Mouse (Mus musculus): ENCODE data around the gene Csmd2. TPM values are rescaled to one million over a fixed set of nuclear protein-coding genes. Genes with fewer than 3 reads are reported as not detected.

The Csmd2 gene
- polyA plus RNA-seq, 1 experiment from 2014 or later = 0.16 TPM

DNA sequence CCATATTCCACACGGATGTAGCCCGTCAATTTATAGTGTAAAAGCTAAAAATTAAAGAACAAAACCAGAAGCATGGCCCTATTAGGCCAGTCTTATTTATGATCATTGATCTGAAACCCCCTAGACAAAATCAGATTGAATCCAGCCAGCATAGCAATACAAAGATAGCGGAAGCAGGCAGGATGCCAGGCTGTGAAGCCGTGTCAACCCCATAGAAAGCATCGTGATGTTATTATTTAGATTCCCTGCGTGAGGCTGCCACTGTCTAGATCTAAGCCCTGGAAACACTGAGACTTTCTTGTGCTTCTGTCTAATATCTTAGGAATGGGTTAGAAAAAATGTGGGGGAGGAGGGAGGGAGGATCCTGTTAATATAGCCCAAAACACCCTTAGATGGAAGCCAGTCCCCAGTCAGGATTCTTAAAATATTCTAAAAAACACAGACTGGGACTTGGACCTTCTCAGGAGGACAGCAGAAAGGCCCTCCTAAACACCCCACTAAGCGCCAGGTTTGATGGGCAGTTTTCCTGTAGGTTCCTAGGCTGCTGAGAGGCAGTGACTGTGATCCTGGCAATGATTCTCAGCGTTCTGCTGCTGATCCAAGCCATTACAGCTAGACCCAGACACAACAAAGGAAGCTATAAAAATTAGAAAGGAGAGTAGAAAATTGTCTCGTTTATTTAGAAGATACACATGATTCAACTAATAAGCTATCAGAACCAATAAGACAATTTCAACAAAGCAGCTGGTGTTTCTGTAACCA, 419.6 kb downstream of the Csmd2 start:
- ATAC-seq (ENCODE audit: low FRiP score, low TSS enrichment) (no peak), DNase-seq (ENCODE audit: low spot score) (no peak)
- Histone ChIP-seq H3K4me3 (ENCODE audit: low read depth, low read length) (no peak overlapping the region), H3K27me3 (ENCODE audit: control insufficient read depth, insufficient read depth, low read length) (no peaks in the 10 kb centered on the region), H3K36me3 (ENCODE audit: control insufficient read depth, insufficient read depth, low read length) (no peaks in the 10 kb centered on the region), H3K27ac (replicated peaks) (no peak overlapping the region), H3K9ac (ENCODE audit: low read length) (no peak overlapping the region), H3K4me1 (replicated peaks; ENCODE audit: control insufficient read depth, insufficient read depth) (no peaks in the 10 kb centered on the region), H3K4me2 (replicated peaks; ENCODE audit: low read depth) (no peak overlapping the region), H3K9me3 (ENCODE audit: control insufficient read depth, low read length) (no peaks in the 10 kb centered on the region)
- no peak for TF ChIP-seq EP300 (optimal IDR thresholded peaks at IDR 0.05)
- TF ChIP-seq CTCF (IDR thresholded peaks at IDR 0.05; ENCODE audit: low read depth) = no peak
- WGBS = 67% methylated on average over 9 of the region's 9 CpGs

DNA sequence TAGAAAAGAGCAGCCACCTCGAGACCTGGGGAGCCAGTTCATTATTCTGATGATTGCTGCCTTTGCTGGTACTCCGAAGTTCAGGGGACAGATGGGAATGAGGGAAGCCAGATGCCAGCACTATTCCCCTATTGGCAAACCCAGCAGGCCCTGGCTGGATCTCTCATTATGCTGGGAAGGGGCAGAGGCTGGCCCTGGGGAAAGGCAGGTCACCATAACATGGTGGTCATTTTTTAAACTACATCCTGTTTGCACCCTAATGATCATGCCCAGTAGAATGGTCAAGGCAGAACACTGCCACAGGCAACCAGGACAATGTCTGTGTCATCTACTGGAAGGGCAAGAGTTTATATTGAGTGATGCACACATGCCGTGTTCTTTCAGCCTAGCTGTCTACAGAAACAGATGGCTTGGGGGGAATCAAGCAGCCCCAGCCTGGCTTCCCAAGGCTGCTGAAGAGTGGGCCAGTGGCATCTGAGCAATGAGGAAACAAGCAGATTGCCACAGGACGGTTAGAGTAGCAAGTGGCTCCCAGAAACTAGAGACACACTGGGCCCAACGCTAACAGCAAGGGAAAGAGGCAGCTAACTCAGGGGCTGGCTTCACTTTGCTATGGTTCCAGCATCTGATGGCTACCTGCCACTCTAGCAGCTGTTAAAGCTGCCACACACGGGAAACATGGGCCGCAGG, 424.4 kb downstream of the Csmd2 start:
- Histone ChIP-seq H3K27me3 (ENCODE audit: control insufficient read depth, insufficient read depth, low read length) (no peaks in the 10 kb centered on the region), H3K36me3 (ENCODE audit: control insufficient read depth, insufficient read depth, low read length) (no peaks in the 10 kb centered on the region), H3K9me3 (ENCODE audit: control insufficient read depth, low read length) (no peaks in the 10 kb centered on the region), H3K4me3 (ENCODE audit: low read depth, low read length) (no peak overlapping the region), H3K9ac (ENCODE audit: low read length) (no peak overlapping the region), H3K4me1 (replicated peaks; ENCODE audit: control insufficient read depth, insufficient read depth) (no peaks in the 10 kb centered on the region), H3K4me2 (replicated peaks; ENCODE audit: low read depth) (no peak overlapping the region), H3K27ac (replicated peaks) (no peak overlapping the region)
- 72% methylated on average over 7 of the region's 7 CpGs for WGBS
- ATAC-seq (ENCODE audit: low FRiP score, low TSS enrichment) (no peak), DNase-seq (ENCODE audit: low spot score) (no peak)
- TF ChIP-seq EP300 (optimal IDR thresholded peaks at IDR 0.05) (no peak), CTCF (IDR thresholded peaks at IDR 0.05; ENCODE audit: low read depth) (no peak)

GRCm38 (mm10) chr4:128414741-128415140, 427.1 kb downstream of the Csmd2 start:
- Histone ChIP-seq H3K4me2 (replicated peaks; ENCODE audit: low read depth) (no peak overlapping the region), H3K4me1 (replicated peaks; ENCODE audit: control insufficient read depth, insufficient read depth) (no peaks in the 10 kb centered on the region), H3K27ac (replicated peaks) (no peak overlapping the region), H3K4me3 (ENCODE audit: low read depth, low read length) (no peak overlapping the region), H3K9me3 (ENCODE audit: control insufficient read depth, low read length) (no peaks in the 10 kb centered on the region), H3K27me3 (ENCODE audit: control insufficient read depth, insufficient read depth, low read length) (no peaks in the 10 kb centered on the region), H3K36me3 (ENCODE audit: control insufficient read depth, insufficient read depth, low read length) (no peaks in the 10 kb centered on the region), H3K9ac (ENCODE audit: low read length) (no peak overlapping the region)
- DNase-seq (ENCODE audit: low spot score) (no peak), ATAC-seq (ENCODE audit: low FRiP score, low TSS enrichment) (no peak)
- no peak for TF ChIP-seq EP300 (optimal IDR thresholded peaks at IDR 0.05)
- no peak for TF ChIP-seq CTCF (IDR thresholded peaks at IDR 0.05; ENCODE audit: low read depth)
- 79% methylated on average over 2 of the region's 2 CpGs for WGBS

DNA sequence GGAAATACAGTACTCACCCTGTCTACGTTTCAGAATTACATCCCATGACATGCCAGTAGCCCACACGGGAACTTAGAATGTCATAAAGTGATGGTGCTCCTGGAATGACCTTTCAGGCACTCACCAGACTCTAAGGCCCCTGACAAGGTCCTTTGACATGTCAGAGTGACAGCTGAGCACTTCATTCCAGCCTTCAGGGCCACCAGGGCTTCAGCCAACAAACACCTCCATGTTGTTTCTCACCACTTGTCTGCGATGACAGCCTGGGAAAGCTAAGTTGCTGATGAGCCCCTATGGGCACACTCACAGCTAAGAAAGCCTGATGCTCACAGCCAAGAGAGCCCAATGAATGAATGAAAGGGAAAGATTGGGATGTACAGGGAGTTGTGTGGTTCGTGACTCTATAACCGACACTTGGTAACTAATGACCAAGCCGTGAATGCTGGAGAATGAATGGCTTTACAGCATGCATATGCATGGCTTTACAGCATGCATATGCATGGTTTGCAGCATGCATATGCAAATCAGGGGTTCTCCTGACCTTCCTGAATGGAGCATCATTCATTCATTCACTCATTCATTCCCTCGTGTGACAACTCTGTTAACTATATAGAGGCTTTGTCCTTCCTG, 432.4 kb downstream of the Csmd2 start:
- ATAC-seq (ENCODE audit: low FRiP score, low TSS enrichment) = no peak
- H3K4me3 ChIP-seq (ENCODE audit: low read depth, low read length) = no peak overlapping the region
- H3K27ac ChIP-seq (replicated peaks) = no peak overlapping the region

DNA sequence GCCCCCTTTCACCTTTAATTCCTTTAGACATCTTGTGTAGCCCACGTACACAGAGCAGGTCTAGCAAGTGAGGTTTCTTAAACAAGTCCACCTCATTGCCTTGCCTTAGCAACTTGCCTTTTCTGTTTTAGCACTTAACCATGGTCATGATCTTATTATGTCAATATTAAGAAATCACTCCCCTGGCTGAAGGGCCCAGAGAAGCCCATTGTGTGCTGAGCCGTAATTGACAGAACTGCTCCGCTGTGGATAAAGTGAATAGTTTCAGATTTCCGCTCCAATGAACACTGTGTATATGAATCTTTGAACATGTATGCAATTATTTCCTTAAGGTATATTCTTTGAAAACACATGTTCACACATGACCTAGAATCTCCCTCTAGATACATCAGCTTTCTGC, 434.8 kb downstream of the Csmd2 start:
- DNase-seq (ENCODE audit: low spot score) (no peak), ATAC-seq (ENCODE audit: low FRiP score, low TSS enrichment) (no peak)
- Histone ChIP-seq H3K4me1 (replicated peaks; ENCODE audit: control insufficient read depth, insufficient read depth) (no peaks in the 10 kb centered on the region), H3K4me3 (ENCODE audit: low read depth, low read length) (no peak overlapping the region), H3K27me3 (ENCODE audit: control insufficient read depth, insufficient read depth, low read length) (no peaks in the 10 kb centered on the region), H3K9me3 (ENCODE audit: control insufficient read depth, low read length) (no peaks in the 10 kb centered on the region), H3K4me2 (replicated peaks; ENCODE audit: low read depth) (no peak overlapping the region), H3K36me3 (ENCODE audit: control insufficient read depth, insufficient read depth, low read length) (no peaks in the 10 kb centered on the region), H3K9ac (ENCODE audit: low read length) (no peak overlapping the region), H3K27ac (replicated peaks) (no peak overlapping the region)
- WGBS = 56% methylated on average over 4 of the region's 4 CpGs
- TF ChIP-seq CTCF (IDR thresholded peaks at IDR 0.05; ENCODE audit: low read depth) = no peak
- TF ChIP-seq EP300 (optimal IDR thresholded peaks at IDR 0.05) = no peak

More for the DNA sequence above, 432.4 kb downstream of the Csmd2 start:
- 84% methylated on average over 7 of the region's 7 CpGs for WGBS
- TF ChIP-seq CTCF (IDR thresholded peaks at IDR 0.05; ENCODE audit: low read depth) = no peak
- no peak for TF ChIP-seq EP300 (optimal IDR thresholded peaks at IDR 0.05)
- no peak for DNase-seq (ENCODE audit: low spot score)
- H3K4me2 ChIP-seq (replicated peaks; ENCODE audit: low read depth) = no peak overlapping the region
- no peaks in the 10 kb centered on the region for H3K36me3 ChIP-seq (ENCODE audit: control insufficient read depth, insufficient read depth, low read length)
- H3K27me3 ChIP-seq (ENCODE audit: control insufficient read depth, insufficient read depth, low read length) = no peaks in the 10 kb centered on the region
- no peak overlapping the region for H3K9ac ChIP-seq (ENCODE audit: low read length)
- no peaks in the 10 kb centered on the region for H3K9me3 ChIP-seq (ENCODE audit: control insufficient read depth, low read length)
- H3K4me1 ChIP-seq (replicated peaks; ENCODE audit: control insufficient read depth, insufficient read depth) = no peaks in the 10 kb centered on the region

DNA sequence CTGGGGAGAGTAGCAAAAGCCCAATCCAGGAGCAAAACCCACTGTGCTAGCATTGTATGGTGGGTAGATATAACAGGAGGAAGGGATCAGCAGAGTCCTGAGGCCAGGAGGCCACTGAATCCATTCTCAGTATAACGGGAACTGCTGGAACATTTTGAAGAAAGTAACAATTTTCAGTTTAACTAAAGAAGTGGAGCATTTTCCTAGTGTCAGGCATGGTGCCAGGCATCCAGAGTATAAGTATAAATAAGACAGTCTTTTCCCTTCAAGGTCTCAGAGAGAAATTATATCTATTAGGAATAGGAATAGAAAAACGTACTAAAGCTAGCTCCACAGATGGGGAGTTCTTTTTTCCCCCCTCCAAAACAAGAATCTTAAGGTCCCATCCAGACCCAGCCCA, 437.7 kb downstream of the Csmd2 start:
- Histone ChIP-seq H3K9me3 (ENCODE audit: control insufficient read depth, low read length) (no peaks in the 10 kb centered on the region), H3K4me3 (ENCODE audit: low read depth, low read length) (no peak overlapping the region), H3K4me1 (replicated peaks; ENCODE audit: control insufficient read depth, insufficient read depth) (no peaks in the 10 kb centered on the region), H3K27me3 (ENCODE audit: control insufficient read depth, insufficient read depth, low read length) (no peaks in the 10 kb centered on the region), H3K36me3 (ENCODE audit: control insufficient read depth, insufficient read depth, low read length) (no peaks in the 10 kb centered on the region), H3K27ac (replicated peaks) (no peak overlapping the region), H3K9ac (ENCODE audit: low read length) (no peak overlapping the region), H3K4me2 (replicated peaks; ENCODE audit: low read depth) (no peak overlapping the region)
- no peak for TF ChIP-seq CTCF (IDR thresholded peaks at IDR 0.05; ENCODE audit: low read depth)
- TF ChIP-seq EP300 (optimal IDR thresholded peaks at IDR 0.05) = no peak
- no peak for ATAC-seq (ENCODE audit: low FRiP score, low TSS enrichment)
- 37% methylated on average over 2 of the region's 2 CpGs for WGBS
- DNase-seq (ENCODE audit: low spot score) = no peak
